Mouse (Mus musculus) testis, postnatal 14 days (tissue): ENCODE measurements around the gene Gpm6a.

Source experiments
- DNase-seq: peaks from one replicate; pipeline ENCODE4 v3.0.0; 2021; ENCODE audit warnings: low spot score

Gpm6a gene

DNA sequence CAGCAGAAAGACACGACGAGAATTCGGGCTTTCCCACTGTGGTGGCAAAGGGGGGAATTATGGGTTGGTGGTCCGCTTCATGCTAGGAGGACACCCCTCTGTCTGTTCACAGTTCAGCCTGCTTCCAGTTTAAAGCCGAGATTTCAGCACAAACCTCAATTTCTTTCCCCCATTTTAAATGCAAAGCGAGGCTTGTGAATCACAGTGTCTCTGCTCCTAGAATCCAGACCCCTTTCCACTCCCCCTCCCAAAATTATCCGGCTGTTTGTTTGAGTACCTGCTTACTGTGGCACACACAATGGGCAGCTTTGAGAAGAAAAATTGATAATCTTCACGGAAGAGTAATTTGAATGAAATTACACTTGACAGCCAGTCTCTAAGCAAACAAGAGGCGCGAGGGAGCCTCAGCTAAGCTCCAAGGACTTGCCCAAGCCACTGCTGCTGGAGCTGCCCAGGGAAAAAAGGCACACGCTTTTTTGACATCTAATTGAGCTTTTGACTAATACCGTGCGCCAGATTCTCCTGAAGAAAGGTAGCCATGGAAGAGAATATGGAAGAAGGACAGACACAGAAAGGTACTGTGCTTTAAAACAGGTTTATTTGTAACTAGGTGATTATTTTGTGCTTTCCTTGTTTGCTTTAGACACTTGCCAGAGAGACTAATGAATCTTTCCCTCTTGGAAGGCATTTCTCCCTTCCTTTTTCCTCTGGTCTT is at the start of gene Gpm6a:
Gene Gpm6a (plus strand): TSS at position 103 of the 715 bp plus-strand sequence.
- no peak for DNase-seq

GRCm38 (mm10) chr8:54912891-54913290 is 41.8 kb upstream of the Gpm6a start:
- no peak for DNase-seq

DNA sequence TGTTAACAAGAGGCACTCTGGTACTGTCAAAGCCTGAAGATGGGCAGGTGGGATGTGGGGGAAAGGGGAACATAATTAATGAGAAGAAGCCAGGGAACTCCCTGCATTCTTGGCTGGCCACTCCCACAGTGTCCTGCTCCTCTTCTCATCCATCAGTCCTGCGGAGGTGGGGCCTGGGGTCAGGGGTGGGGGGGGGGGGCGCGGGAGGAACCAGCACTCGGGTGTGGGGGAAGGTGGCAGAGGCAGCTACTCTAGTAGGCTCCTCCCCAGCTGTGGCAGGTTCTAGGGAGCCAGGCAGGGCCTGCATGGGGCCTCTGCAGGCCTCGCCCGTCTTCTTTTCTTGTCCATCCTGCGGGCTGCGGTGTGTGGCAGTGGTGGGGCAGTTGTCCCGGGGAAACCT is 36.9 kb upstream of the Gpm6a start:
- no peak for DNase-seq

DNA sequence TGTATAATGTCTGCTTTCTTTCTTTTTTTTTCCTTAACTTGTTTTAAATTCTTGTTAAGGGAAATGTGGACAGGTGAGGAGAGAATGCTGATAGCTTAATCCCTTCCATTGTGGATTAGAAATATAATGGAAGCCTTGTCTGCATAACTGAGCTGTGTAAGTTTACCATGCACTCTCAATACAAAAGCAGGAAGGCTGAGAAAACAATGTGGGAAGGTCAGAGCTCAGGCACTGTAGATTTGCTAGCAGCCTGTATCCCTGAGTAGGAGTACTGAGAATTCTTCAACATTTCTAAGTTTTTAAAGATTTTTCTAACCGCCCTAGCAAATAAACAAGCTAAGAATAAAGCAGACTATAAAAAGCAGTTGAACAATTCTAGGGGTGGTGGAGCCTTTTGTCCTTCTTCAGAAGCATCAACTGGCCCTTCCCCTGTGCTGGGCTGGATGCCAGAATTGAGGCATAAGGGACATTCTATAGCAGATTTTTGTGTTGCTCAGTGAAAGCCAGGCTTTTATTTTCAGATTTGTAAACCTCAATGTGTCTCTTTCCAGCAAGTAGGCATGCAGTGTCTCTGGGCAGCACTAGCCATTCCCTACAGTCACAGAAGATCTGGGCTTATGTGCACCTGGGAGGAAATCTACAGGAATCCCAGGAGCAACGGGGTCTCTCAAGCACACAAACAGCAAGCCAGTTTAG is 32.3 kb upstream of the Gpm6a start:
- no peak for DNase-seq

- DNase-seq = no peak
Measured at GRCm38 (mm10) chr8:54924936-54925335, 29.7 kb upstream of the Gpm6a start.

DNA sequence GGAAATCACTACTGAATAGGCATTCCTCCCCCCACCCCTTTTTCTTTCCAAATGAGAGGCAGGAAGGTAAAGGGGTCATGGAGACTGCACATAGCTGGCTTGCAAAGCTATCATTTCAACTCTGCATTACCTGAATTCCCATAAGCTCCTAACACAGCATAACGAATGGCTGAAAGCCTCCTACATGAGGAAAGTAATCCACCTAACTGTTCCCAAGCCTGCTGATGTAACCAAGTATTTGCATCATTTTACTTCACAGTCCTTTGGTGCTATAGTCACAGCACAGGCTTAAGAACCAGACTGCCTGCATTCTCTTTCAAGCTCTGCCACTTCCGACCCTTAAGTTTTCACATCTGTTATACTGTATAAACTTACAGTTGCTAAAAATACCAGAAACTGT is 22.3 kb upstream of the Gpm6a start:
- DNase-seq = no peak

DNA sequence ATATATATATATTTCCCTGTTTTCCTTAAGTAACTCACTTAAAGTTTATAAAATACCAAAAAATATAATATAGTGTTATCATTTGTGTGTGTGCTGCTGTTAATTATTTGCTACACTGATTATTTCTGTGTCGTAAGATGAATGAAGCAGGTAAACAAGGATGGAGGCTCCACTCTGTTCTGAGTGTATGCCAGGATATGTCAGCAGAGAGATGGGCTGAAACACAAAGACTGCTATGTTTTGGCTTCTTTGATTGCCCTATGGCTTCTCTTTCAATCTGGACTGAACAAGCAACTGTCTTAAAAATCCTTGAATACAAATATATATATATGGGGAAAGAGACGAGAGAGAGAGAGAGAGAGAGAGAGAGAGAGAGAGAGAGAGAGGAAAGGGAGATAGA is 1.3 kb upstream of the Gpm6a start:
- DNase-seq = no peak

DNA sequence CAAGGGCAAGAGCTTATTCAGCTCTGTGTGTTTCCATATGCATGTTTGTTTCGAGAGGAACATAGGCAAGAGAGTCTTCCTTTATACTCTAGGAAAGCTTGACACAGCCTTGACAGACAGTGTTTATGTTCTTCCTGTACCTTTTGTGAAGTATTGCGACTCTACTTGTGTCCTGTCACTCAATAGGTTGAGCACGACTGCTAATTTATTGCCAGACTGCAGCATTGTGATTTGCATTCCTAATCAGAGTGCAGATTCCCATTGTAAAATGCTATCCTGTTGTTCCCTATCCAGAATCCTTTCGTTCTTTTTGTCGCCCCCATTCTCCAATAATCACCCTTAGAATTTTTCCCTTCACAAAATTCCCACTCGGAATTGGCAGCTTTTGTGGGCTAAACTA is 613 bp upstream of the Gpm6a start:
- no peak for DNase-seq

GRCm38 (mm10) chr8:54955456-54955800 is 785 bp downstream of the Gpm6a start:
- DNase-seq = no peak

- DNase-seq = no peak
Measured at GRCm38 (mm10) chr8:54955935-54956573, 1.4 kb downstream of the Gpm6a start.

- no peak for DNase-seq
Measured at GRCm38 (mm10) chr8:54956787-54957186, 2.1 kb downstream of the Gpm6a start.

DNA sequence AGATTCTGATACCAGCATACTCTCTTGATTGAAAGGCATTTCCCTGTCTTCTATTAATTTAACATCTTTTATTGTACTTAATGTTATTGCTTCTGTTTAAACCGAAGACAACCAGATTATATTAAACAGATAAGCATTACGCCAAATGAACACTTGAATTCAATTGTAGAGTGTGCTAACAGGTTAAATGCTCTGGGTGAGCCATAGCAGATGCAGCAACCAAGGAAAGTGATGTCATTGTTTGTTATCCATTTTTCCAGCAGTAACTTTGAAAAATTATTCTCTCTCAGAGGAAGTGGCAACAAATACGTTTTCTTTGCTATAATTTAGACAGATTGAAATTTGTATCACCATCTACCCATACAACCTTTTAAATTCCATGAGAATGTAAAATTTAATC is 2.9 kb downstream of the Gpm6a start:
- DNase-seq = no peak

GRCm38 (mm10) chr8:54961571-54961970 is 6.9 kb downstream of the Gpm6a start:
- no peak for DNase-seq

- DNase-seq = no peak
Measured at GRCm38 (mm10) chr8:54975020-54975419, 20.4 kb downstream of the Gpm6a start.

DNA sequence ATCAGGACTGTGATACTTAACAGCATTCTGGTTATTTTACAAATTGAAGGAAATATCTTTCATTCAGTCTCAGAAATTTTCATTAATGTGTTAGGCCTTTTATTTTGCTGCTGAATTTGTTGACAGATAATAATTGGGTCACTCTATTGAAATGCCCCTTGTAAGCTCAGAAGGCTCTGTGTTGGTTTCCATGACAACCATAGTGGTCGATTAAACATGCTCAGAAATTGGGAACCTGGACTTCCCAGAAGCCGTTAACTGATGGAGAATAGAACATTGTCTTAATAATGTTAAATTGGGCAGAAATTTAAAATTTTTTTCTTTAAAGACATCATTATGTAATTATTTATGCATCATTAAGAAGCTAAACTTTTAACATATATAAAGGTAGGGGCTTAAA is 20.9 kb downstream of the Gpm6a start:
- no peak for DNase-seq

DNA sequence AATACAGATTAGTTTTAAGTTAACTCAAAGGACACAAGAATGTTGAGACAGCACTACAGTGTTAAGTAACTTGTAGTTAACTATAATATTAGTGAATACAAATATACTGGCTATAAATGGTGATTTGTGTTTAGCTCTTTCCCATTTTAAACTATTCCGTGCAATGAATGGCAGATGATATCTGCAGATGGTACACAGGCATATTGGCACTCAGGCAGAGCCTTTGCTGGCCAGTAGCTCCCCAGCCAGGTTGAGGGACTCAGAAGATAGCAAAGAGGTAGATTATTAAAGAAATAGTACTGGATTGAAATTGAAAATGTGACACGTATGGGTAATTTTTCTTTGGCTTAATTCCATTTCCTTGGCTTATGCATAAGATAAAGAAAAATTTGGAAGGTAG is 21.3 kb downstream of the Gpm6a start:
- DNase-seq = no peak

DNA sequence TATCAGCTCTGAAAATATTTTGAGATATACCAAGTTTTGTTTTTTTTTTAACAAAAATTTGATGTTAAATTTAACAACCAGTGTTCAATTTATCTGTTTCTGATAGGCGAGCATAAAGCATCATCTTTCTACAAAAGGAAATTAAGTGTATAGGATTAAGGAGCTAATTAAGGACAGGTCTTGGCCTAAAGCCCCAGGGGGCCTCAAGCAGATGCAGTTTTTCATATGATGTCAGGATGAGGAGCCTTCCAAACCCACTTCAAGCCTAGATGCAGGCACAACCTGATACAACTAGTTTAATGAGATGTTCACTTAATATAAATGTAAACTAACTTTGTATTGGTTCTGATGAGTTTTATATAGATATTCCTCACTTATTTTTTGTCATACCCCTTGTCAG is 22.0 kb downstream of the Gpm6a start:
- DNase-seq = no peak

GRCm38 (mm10) chr8:54986791-54987190 is 32.1 kb downstream of the Gpm6a start:
- DNase-seq = no peak

DNA sequence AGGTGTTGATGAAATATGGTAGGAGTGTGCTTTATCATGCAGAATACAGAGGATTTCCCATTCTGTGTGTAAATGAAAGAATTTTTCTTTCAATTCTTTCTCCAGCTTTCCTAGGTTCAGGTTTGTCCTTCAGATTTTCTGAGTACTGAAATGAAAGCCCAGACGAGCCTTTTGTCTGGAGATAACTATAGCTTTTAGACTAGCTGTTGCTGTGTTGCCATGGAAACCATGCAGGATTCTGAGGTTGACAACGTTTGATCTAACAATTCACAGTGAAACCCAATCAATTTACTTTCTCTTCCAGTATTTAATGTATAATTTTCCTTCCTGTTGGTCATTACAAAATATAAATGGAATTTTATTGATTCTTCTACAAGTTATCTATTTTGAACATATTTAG is 34.5 kb downstream of the Gpm6a start:
- no peak for DNase-seq

GRCm38 (mm10) chr8:54991840-54992609 is 37.4 kb downstream of the Gpm6a start:
- no peak for DNase-seq

GRCm38 (mm10) chr8:54995662-54996061 is 41.0 kb downstream of the Gpm6a start:
- no peak for DNase-seq

- no peak for DNase-seq
Measured at GRCm38 (mm10) chr8:55002398-55002797, 47.8 kb downstream of the Gpm6a start.

GRCm38 (mm10) chr8:55002946-55003345 is 48.3 kb downstream of the Gpm6a start:
- DNase-seq = no peak
